Mouse (Mus musculus): Measurements from ENCODE around the gene Nrg4. TPM values are rescaled to one million over a fixed set of nuclear protein-coding genes. Genes with fewer than 3 reads are reported as not detected.

Nrg4 gene
- polyA plus RNA-seq, 1 experiment from 2014 or later: 1.6 TPM

GRCm38 (mm10) chr9:55215056-55215455 is 111.6 kb downstream of the Nrg4 start:
- no peak for ATAC-seq (ENCODE audit: low FRiP score, low TSS enrichment)
- Histone ChIP-seq H3K27ac (replicated peaks) (no peak overlapping the region), H3K4me3 (ENCODE audit: low read depth, low read length) (no peak overlapping the region), H3K27me3 (ENCODE audit: control insufficient read depth, insufficient read depth, low read length) (no peaks in the 10 kb centered on the region), H3K9ac (ENCODE audit: low read length) (no peak overlapping the region), H3K9me3 (ENCODE audit: control insufficient read depth, low read length) (no peaks in the 10 kb centered on the region), H3K4me2 (replicated peaks; ENCODE audit: low read depth) (no peak overlapping the region), H3K4me1 (replicated peaks; ENCODE audit: control insufficient read depth, insufficient read depth) (no peaks in the 10 kb centered on the region), H3K36me3 (ENCODE audit: control insufficient read depth, insufficient read depth, low read length) (peaks cover 27% of the 10 kb centered on the region)
- no peak for DNase-seq (ENCODE audit: low spot score)
- TF ChIP-seq CTCF (IDR thresholded peaks at IDR 0.05; ENCODE audit: low read depth) (no peak), EP300 (optimal IDR thresholded peaks at IDR 0.05) (no peak)
- WGBS: 81% methylated on average over 3 of the region's 3 CpGs

GRCm38 (mm10) chr9:55213396-55213795 is 113.2 kb downstream of the Nrg4 start:
- Histone ChIP-seq H3K36me3 (ENCODE audit: control insufficient read depth, insufficient read depth, low read length) (peaks cover 18% of the 10 kb centered on the region), H3K9ac (ENCODE audit: low read length) (no peak overlapping the region), H3K27me3 (ENCODE audit: control insufficient read depth, insufficient read depth, low read length) (no peaks in the 10 kb centered on the region), H3K4me1 (replicated peaks; ENCODE audit: control insufficient read depth, insufficient read depth) (no peaks in the 10 kb centered on the region), H3K9me3 (ENCODE audit: control insufficient read depth, low read length) (no peaks in the 10 kb centered on the region), H3K4me3 (ENCODE audit: low read depth, low read length) (no peak overlapping the region), H3K27ac (replicated peaks) (no peak overlapping the region), H3K4me2 (replicated peaks; ENCODE audit: low read depth) (no peak overlapping the region)
- no peak for ATAC-seq (ENCODE audit: low FRiP score, low TSS enrichment)
- no peak for DNase-seq (ENCODE audit: low spot score)
- WGBS: 92% methylated on average over 1 of the region's 1 CpGs
- TF ChIP-seq CTCF (IDR thresholded peaks at IDR 0.05; ENCODE audit: low read depth): no peak
- TF ChIP-seq EP300 (optimal IDR thresholded peaks at IDR 0.05): no peak

- H3K27ac ChIP-seq (replicated peaks): no peak overlapping the region
- H3K4me1 ChIP-seq (replicated peaks; ENCODE audit: control insufficient read depth, insufficient read depth): no peaks in the 10 kb centered on the region
- no peak overlapping the region for H3K4me2 ChIP-seq (replicated peaks; ENCODE audit: low read depth)
- no peak overlapping the region for H3K9ac ChIP-seq (ENCODE audit: low read length)
- DNase-seq (ENCODE audit: low spot score): no peak
- TF ChIP-seq EP300 (optimal IDR thresholded peaks at IDR 0.05) (no peak), CTCF (IDR thresholded peaks at IDR 0.05; ENCODE audit: low read depth) (no peak)
- H3K4me3 ChIP-seq (ENCODE audit: low read depth, low read length): no peak overlapping the region
- H3K36me3 ChIP-seq (ENCODE audit: control insufficient read depth, insufficient read depth, low read length): peaks cover 13% of the 10 kb centered on the region
- no peak for ATAC-seq (ENCODE audit: low FRiP score, low TSS enrichment)
- no peaks in the 10 kb centered on the region for H3K9me3 ChIP-seq (ENCODE audit: control insufficient read depth, low read length)
- WGBS: 47% methylated on average over 4 of the region's 4 CpGs
- H3K27me3 ChIP-seq (ENCODE audit: control insufficient read depth, insufficient read depth, low read length): no peaks in the 10 kb centered on the region
Measured at GRCm38 (mm10) chr9:55211611-55212010, 115.0 kb downstream of the Nrg4 start.

GRCm38 (mm10) chr9:55208790-55209481 is 117.7 kb downstream of the Nrg4 start, which contains the start of gene Fbxo22:
Gene Fbxo22, plus strand, starts transcription at chr9:55208925.
- WGBS: under 1% methylated on average over 59 of the region's 65 CpGs
- H3K9ac ChIP-seq (ENCODE audit: low read length): peak within 1 kb of the TSS; percentile 87
- peak within 1 kb of the TSS; percentile 90 for H3K27ac ChIP-seq (replicated peaks)
- no peaks in the 10 kb centered on the region for H3K9me3 ChIP-seq (ENCODE audit: control insufficient read depth, low read length)
- peak within 1 kb of the TSS; percentile 83 for H3K4me3 ChIP-seq (ENCODE audit: low read depth, low read length)
- H3K4me2 ChIP-seq (replicated peaks; ENCODE audit: low read depth): peak within 1 kb of the TSS; percentile 82
- no peaks in the 10 kb centered on the region for H3K4me1 ChIP-seq (replicated peaks; ENCODE audit: control insufficient read depth, insufficient read depth)
- H3K27me3 ChIP-seq (ENCODE audit: control insufficient read depth, insufficient read depth, low read length): no peaks in the 10 kb centered on the region
- peak; percentile 93 for DNase-seq (ENCODE audit: low spot score)
- TF ChIP-seq EP300 (optimal IDR thresholded peaks at IDR 0.05) (no peak), CTCF (IDR thresholded peaks at IDR 0.05; ENCODE audit: low read depth) (peak; percentile 50)
- H3K36me3 ChIP-seq (ENCODE audit: control insufficient read depth, insufficient read depth, low read length): no peaks in the 10 kb centered on the region; the same call in 1 of the 2 replicates
- peak; percentile 99 for ATAC-seq (ENCODE audit: low FRiP score, low TSS enrichment)

- WGBS: 2% methylated on average over 2 of the region's 2 CpGs
- ATAC-seq (ENCODE audit: low FRiP score, low TSS enrichment): 0 out of 2 replicates have a peak, but pooled peaks have one; percentile 8
- no peaks in the 10 kb centered on the region for H3K27me3 ChIP-seq (ENCODE audit: control insufficient read depth, insufficient read depth, low read length)
Measured at GRCm38 (mm10) chr9:55208458-55208789, 118.2 kb downstream of the Nrg4 start.

GRCm38 (mm10) chr9:55199348-55199747 is 127.3 kb downstream of the Nrg4 start:
- ATAC-seq (ENCODE audit: low FRiP score, low TSS enrichment) (0 out of 2 replicates have a peak, but pooled peaks have one; percentile 29), DNase-seq (ENCODE audit: low spot score) (no peak)
- peak; percentile 41 for TF ChIP-seq CTCF (IDR thresholded peaks at IDR 0.05; ENCODE audit: low read depth)
- TF ChIP-seq EP300 (optimal IDR thresholded peaks at IDR 0.05): no peak
- Histone ChIP-seq H3K27ac (replicated peaks) (no peak overlapping the region), H3K4me2 (replicated peaks; ENCODE audit: low read depth) (no peak overlapping the region), H3K9me3 (ENCODE audit: control insufficient read depth, low read length) (no peaks in the 10 kb centered on the region), H3K36me3 (ENCODE audit: control insufficient read depth, insufficient read depth, low read length) (no peaks in the 10 kb centered on the region; the same call in 1 of the 2 replicates), H3K4me1 (replicated peaks; ENCODE audit: control insufficient read depth, insufficient read depth) (no peaks in the 10 kb centered on the region), H3K9ac (ENCODE audit: low read length) (no peak overlapping the region), H3K4me3 (ENCODE audit: low read depth, low read length) (no peak overlapping the region), H3K27me3 (ENCODE audit: control insufficient read depth, insufficient read depth, low read length) (no peaks in the 10 kb centered on the region)
- 68% methylated on average over 2 of the region's 2 CpGs for WGBS

More at GRCm38 (mm10) chr9:55208458-55208789, 118.2 kb downstream of the Nrg4 start:
- no peaks in the 10 kb centered on the region for H3K4me1 ChIP-seq (replicated peaks; ENCODE audit: control insufficient read depth, insufficient read depth)
- DNase-seq (ENCODE audit: low spot score): no peak
- peak overlapping the region; percentile 87 for H3K9ac ChIP-seq (ENCODE audit: low read length)
- H3K27ac ChIP-seq (replicated peaks): peak overlapping the region; percentile 90
- peak overlapping the region; percentile 83 for H3K4me3 ChIP-seq (ENCODE audit: low read depth, low read length)
- TF ChIP-seq CTCF (IDR thresholded peaks at IDR 0.05; ENCODE audit: low read depth): no peak
- TF ChIP-seq EP300 (optimal IDR thresholded peaks at IDR 0.05): no peak
- no peaks in the 10 kb centered on the region; the same call in 1 of the 2 replicates for H3K36me3 ChIP-seq (ENCODE audit: control insufficient read depth, insufficient read depth, low read length)
- H3K4me2 ChIP-seq (replicated peaks; ENCODE audit: low read depth): peak overlapping the region; percentile 82
- H3K9me3 ChIP-seq (ENCODE audit: control insufficient read depth, low read length): no peaks in the 10 kb centered on the region
